Mouse (Mus musculus) heart, adult 2 months (tissue): ENCODE measurements around the gene 4930469K13Rik.

Experiments used
- CTCF ChIP-seq: fragments of 200-600 bp; IDR thresholded peaks from 2 replicates; pipeline ENCODE4 v1.8.1; 2022; ENCODE audit warnings: antibody characterized with exemption, mild to moderate bottlenecking, moderate library complexity
- EP300 ChIP-seq: fragments of 200-500 bp; IDR thresholded peaks from 2 replicates; pipeline ENCODE4 v1.6.1; 2011; ENCODE audit warnings: low read depth, low read length, control low read depth; ENCODE audit not compliant: insufficient read depth
- POLR2A ChIP-seq: fragments of 200-500 bp; IDR thresholded peaks from 2 replicates; pipeline ENCODE4 v1.6.1; 2011; ENCODE audit warnings: mild to moderate bottlenecking, low read depth, low read length, control low read depth; ENCODE audit not compliant: insufficient read depth

GRCm38 (mm10) chr11:34056715-34057114 is 41.6 kb downstream of the 4930469K13Rik start:
- TF ChIP-seq POLR2A (no peak), CTCF (no peak), EP300 (no peak)
